Mouse (Mus musculus): ENCODE results near the gene Pigl. TPM values are rescaled to one million over a fixed set of nuclear protein-coding genes. Genes with fewer than 3 reads are reported as not detected.
"Not testable (repeated sequence)": the region's sequence is repeated elsewhere in the genome, so short reads cannot be mapped to it uniquely, and the experiment has no call there.

The Pigl gene
- polyA plus RNA-seq, 1 experiment from 2014 or later = 10.8 TPM

GRCm38 (mm10) chr11:62456483-62457172, 1.6 kb upstream of the Pigl start:
- Histone ChIP-seq H3K9ac (peak overlapping the region; percentile 99), H3K9me3 (no peaks in the 10 kb centered on the region), H3K27me3 (replicated peaks) (no peaks in the 10 kb centered on the region), H3K4me3 (peak overlapping the region; percentile 96), H3K36me3 (no peaks in the 10 kb centered on the region), H3K4me2 (replicated peaks) (peak overlapping the region; percentile 78), H3K4me1 (peaks cover 4% of the 10 kb centered on the region), H3K27ac (peak overlapping the region; percentile 97)
- peak; percentile 81 for ATAC-seq (ENCODE audit: low FRiP score, low read depth)
- WGBS = under 1% methylated on average over 42 of the region's 42 CpGs

GRCm38 (mm10) chr11:62457241-62457890, 894 bp upstream of the Pigl start:
- Histone ChIP-seq H3K36me3 (no peaks in the 10 kb centered on the region), H3K27me3 (replicated peaks) (no peaks in the 10 kb centered on the region), H3K4me1 (peaks cover 4% of the 10 kb centered on the region), H3K9ac (peak overlapping the region; percentile 99), H3K4me3 (peak overlapping the region; percentile 96), H3K9me3 (no peaks in the 10 kb centered on the region), H3K27ac (peak overlapping the region; percentile 97), H3K4me2 (replicated peaks) (peak overlapping the region; percentile 78)
- WGBS = under 1% methylated on average over 72 of the region's 73 CpGs
- peak; percentile 91 for ATAC-seq (ENCODE audit: low FRiP score, low read depth)

GRCm38 (mm10) chr11:62457891-62458270, 379 bp upstream of the Pigl start:
- under 1% methylated on average over 18 of the region's 18 CpGs for WGBS
- H3K36me3 ChIP-seq = no peaks in the 10 kb centered on the region
- peak overlapping the region; percentile 78 for H3K4me2 ChIP-seq (replicated peaks)

GRCm38 (mm10) chr11:62458780-62459179, 520 bp downstream of the Pigl start:
- H3K9ac ChIP-seq = peak overlapping the region; percentile 99
- peak overlapping the region; percentile 97; the same call in 1 of the 2 replicates for H3K27ac ChIP-seq
- no peaks in the 10 kb centered on the region for H3K9me3 ChIP-seq
- no peaks in the 10 kb centered on the region for H3K36me3 ChIP-seq
- H3K4me1 ChIP-seq = peaks cover 4% of the 10 kb centered on the region
- 2% methylated on average over 9 of the region's 9 CpGs for WGBS
- no peaks in the 10 kb centered on the region for H3K27me3 ChIP-seq (replicated peaks)
- no peak for ATAC-seq (ENCODE audit: low FRiP score, low read depth)
- H3K4me3 ChIP-seq = peak overlapping the region; percentile 96
- peak overlapping the region; percentile 78 for H3K4me2 ChIP-seq (replicated peaks)

More at GRCm38 (mm10) chr11:62457891-62458270, 379 bp upstream of the Pigl start:
- no peak for ATAC-seq (ENCODE audit: low FRiP score, low read depth)
- H3K9me3 ChIP-seq = no peaks in the 10 kb centered on the region
- peak overlapping the region; percentile 99 for H3K9ac ChIP-seq
- H3K4me3 ChIP-seq = peak overlapping the region; percentile 96
- H3K4me1 ChIP-seq = peaks cover 4% of the 10 kb centered on the region
- H3K27me3 ChIP-seq (replicated peaks) = no peaks in the 10 kb centered on the region
- peak overlapping the region; percentile 97 for H3K27ac ChIP-seq

GRCm38 (mm10) chr11:62462529-62462928, 4.3 kb downstream of the Pigl start:
- 95% methylated on average over 1 of the region's 1 CpGs for WGBS
- not testable (repeated sequence) for H3K4me2 ChIP-seq (replicated peaks); H3K36me3 ChIP-seq; H3K4me3 ChIP-seq; H3K27ac ChIP-seq; H3K27me3 ChIP-seq (replicated peaks); H3K9me3 ChIP-seq; H3K4me1 ChIP-seq; H3K9ac ChIP-seq; ATAC-seq (ENCODE audit: low FRiP score, low read depth)

GRCm38 (mm10) chr11:62463225-62463915, 5.1 kb downstream of the Pigl start:
- Histone ChIP-seq H3K4me1 (no peaks in the 10 kb centered on the region; the same call in 1 of the 2 replicates), H3K9ac (no peak overlapping the region), H3K27ac (no peak overlapping the region), H3K4me2 (replicated peaks) (no peak overlapping the region), H3K36me3 (no peaks in the 10 kb centered on the region), H3K4me3 (no peak overlapping the region), H3K9me3 (no peaks in the 10 kb centered on the region), H3K27me3 (replicated peaks) (no peaks in the 10 kb centered on the region)
- ATAC-seq (ENCODE audit: low FRiP score, low read depth) = no peak
- WGBS = 80% methylated on average over 2 of the region's 2 CpGs

- Histone ChIP-seq H3K9me3 (no peaks in the 10 kb centered on the region), H3K4me3 (no peak overlapping the region), H3K4me2 (replicated peaks) (no peak overlapping the region), H3K9ac (no peak overlapping the region), H3K27me3 (replicated peaks) (no peaks in the 10 kb centered on the region), H3K36me3 (no peaks in the 10 kb centered on the region), H3K4me1 (no peaks in the 10 kb centered on the region; the same call in 1 of the 2 replicates), H3K27ac (no peak overlapping the region)
- ATAC-seq (ENCODE audit: low FRiP score, low read depth) = no peak
- 94% methylated on average over 3 of the region's 3 CpGs for WGBS
Measured at GRCm38 (mm10) chr11:62464696-62465095, 6.4 kb downstream of the Pigl start.

GRCm38 (mm10) chr11:62465849-62466248, 7.6 kb downstream of the Pigl start:
- 91% methylated on average over 3 of the region's 3 CpGs for WGBS
- Histone ChIP-seq H3K9ac (no peak overlapping the region), H3K27me3 (replicated peaks) (no peaks in the 10 kb centered on the region), H3K4me1 (no peaks in the 10 kb centered on the region), H3K27ac (no peak overlapping the region), H3K4me2 (replicated peaks) (no peak overlapping the region), H3K4me3 (no peak overlapping the region), H3K36me3 (no peaks in the 10 kb centered on the region), H3K9me3 (no peaks in the 10 kb centered on the region)
- ATAC-seq (ENCODE audit: low FRiP score, low read depth) = no peak

- Histone ChIP-seq H3K4me1 (no peaks in the 10 kb centered on the region), H3K9me3 (no peaks in the 10 kb centered on the region), H3K36me3 (no peaks in the 10 kb centered on the region), H3K27me3 (replicated peaks) (no peaks in the 10 kb centered on the region), H3K9ac (no peak overlapping the region), H3K27ac (no peak overlapping the region), H3K4me2 (replicated peaks) (no peak overlapping the region), H3K4me3 (no peak overlapping the region)
- WGBS = 92% methylated on average over 3 of the region's 3 CpGs
- no peak for ATAC-seq (ENCODE audit: low FRiP score, low read depth)
Measured at GRCm38 (mm10) chr11:62466546-62466945, 8.3 kb downstream of the Pigl start.

GRCm38 (mm10) chr11:62467289-62467688, 9.0 kb downstream of the Pigl start:
- H3K4me1 ChIP-seq; H3K36me3 ChIP-seq; H3K27me3 ChIP-seq (replicated peaks); H3K27ac ChIP-seq; H3K9ac ChIP-seq; H3K9me3 ChIP-seq; ATAC-seq (ENCODE audit: low FRiP score, low read depth); H3K4me2 ChIP-seq (replicated peaks); H3K4me3 ChIP-seq: not testable (repeated sequence)

- H3K9ac ChIP-seq = no peak overlapping the region
- H3K27me3 ChIP-seq (replicated peaks) = no peaks in the 10 kb centered on the region
- no peak for ATAC-seq (ENCODE audit: low FRiP score, low read depth)
- 96% methylated on average over 6 of the region's 6 CpGs for WGBS
- no peak overlapping the region for H3K4me2 ChIP-seq (replicated peaks)
- no peak overlapping the region for H3K4me3 ChIP-seq
- H3K4me1 ChIP-seq = no peaks in the 10 kb centered on the region
- no peak overlapping the region for H3K27ac ChIP-seq
- H3K9me3 ChIP-seq = no peaks in the 10 kb centered on the region
- H3K36me3 ChIP-seq = no peaks in the 10 kb centered on the region
Measured at GRCm38 (mm10) chr11:62470451-62470850, 12.2 kb downstream of the Pigl start.

- H3K9me3 ChIP-seq = no peaks in the 10 kb centered on the region
- no peak overlapping the region for H3K4me3 ChIP-seq
- no peaks in the 10 kb centered on the region for H3K27me3 ChIP-seq (replicated peaks)
- H3K9ac ChIP-seq = no peak overlapping the region
- no peak overlapping the region for H3K27ac ChIP-seq
- no peak overlapping the region for H3K4me2 ChIP-seq (replicated peaks)
- H3K36me3 ChIP-seq = no peaks in the 10 kb centered on the region
- no peaks in the 10 kb centered on the region for H3K4me1 ChIP-seq
- 98% methylated on average over 5 of the region's 5 CpGs for WGBS
- no peak for ATAC-seq (ENCODE audit: low FRiP score, low read depth)
Measured at GRCm38 (mm10) chr11:62473516-62473915, 15.3 kb downstream of the Pigl start.
